Mouse (Mus musculus): ENCODE measurements around the gene Gtf2e1.

Gtf2e1 gene

DNA sequence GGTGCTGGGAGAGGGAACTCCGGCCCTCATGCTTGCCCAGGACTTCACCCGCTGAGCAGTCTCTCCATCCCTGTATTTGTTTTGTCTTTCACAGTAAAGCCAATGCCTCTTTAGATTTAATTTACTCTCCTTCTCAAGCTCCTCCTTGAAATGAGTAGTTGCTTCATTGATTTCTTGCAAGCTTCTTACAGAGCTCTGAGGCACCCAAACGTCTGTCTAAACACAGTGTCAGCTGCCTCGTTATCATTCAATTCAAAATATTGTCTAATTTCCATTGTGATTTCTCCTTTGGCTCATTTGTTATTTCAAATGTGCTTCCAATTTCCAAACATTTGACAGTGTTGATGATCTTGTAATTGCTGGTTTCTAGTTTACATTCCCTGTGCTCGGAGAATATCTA lies 6.7 kb upstream of the Gtf2e1 start:
- no peak for DNase-seq (ENCODE audit: low spot score)

DNA sequence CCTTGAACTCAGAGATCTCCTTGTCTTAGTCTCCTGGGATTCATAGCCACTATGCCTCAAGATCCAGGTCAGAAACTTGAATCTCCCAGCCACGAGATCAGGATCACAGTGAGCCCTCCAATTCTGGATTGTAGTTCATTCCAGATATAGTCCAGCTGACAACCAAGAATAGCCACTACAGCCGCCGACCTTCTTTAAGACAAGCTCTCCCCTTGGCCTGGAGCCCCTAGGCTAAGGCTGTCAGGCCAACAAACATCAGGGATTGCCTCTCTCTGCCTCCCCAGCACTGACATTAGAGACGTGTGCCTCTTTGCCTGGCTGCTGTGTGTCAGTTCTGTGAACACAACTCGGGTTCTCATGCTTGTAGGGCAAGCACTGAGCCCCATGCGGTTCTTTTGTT lies 1.2 kb upstream of the Gtf2e1 start:
- no peak for DNase-seq (ENCODE audit: low spot score)

DNA sequence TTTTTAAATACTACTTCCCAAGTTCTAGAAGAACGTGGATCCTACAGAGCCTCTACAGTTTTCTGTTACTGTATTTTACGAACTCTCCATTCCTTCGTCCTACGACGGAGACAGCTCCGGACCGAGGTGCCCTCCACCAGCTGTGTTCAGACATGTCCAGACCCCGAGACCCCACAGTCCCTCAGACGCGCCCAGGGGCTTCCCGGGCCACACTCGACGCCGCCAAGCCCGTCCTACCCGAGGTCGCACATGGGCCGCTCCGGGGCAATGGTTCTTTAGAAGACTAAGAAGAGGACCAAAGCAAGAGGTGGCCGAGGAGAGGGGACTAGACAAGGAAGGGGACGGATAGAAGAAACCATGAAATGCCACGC lies 364 bp downstream of the Gtf2e1 start:
- DNase-seq (ENCODE audit: low spot score) = no peak

DNA sequence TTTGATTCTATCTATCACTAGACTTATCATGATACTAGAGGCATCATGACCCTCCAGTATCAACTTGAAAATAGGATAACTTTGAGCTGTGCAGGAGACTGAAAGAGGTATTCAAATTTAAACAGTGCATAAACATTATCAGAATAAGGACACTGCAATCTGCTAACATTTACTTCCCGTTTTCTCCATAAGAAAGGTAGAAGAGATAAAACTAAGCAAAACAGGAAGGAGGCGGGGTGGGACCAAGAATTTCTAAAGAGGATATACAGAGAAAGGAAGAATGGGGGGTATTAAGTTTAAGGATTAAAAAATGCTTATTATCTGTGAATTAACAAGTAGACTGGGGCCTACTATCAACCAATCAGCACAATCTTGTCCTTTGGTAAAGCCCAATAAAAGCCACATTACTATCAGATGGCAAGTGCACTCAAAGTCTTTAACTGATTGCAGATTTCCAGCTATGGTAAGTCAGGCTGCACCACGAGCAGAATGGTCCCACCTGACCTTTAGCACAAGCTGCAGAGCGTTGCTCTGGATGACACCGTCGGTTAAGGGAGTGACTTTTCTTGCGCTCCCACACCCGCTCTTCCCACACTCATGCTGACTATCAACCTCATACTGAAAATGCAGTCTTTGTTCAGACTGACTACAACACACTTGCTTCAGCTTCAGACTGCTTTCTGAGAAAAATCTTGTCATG lies 6.1 kb downstream of the Gtf2e1 start:
- no peak for DNase-seq (ENCODE audit: low spot score)

DNA sequence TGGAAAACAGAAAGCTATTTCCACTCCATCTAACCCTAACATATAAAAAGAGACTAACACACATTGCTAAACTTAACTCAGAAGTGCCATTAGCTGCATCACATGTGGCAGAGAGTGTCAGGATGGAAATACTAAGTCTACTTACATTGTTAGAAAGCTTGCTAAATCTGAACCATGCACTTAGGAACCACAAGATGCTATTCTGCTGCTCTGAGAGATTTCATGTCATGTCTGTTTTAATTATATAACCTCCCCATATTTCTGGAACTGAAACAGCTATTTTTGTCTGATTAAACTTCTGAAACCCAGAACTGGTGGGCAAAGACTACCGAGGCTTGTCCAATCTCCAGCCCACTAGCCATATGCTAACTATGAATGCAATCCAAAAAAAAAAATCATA lies 7.5 kb downstream of the Gtf2e1 start:
- no peak for DNase-seq (ENCODE audit: low spot score)

DNA sequence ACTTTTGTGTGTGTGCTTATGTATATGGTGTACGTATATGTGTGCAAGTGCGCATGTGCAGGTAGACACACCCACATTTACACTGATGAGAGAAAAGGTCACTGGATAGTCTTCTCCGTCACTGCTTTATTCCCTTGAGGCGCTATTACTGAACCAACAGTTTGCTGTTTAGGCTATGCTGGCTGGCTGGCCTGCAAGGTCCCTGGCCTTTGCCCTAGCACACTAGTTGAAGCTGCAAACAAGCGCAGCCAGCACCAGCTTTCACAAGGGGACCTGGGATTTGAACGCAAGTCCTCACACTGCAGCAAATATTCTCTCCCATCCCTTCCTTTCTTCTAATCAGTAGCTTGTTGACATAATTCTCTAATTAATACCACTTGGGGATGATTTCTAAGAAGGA lies 9.4 kb downstream of the Gtf2e1 start:
- DNase-seq (ENCODE audit: low spot score) = no peak

DNA sequence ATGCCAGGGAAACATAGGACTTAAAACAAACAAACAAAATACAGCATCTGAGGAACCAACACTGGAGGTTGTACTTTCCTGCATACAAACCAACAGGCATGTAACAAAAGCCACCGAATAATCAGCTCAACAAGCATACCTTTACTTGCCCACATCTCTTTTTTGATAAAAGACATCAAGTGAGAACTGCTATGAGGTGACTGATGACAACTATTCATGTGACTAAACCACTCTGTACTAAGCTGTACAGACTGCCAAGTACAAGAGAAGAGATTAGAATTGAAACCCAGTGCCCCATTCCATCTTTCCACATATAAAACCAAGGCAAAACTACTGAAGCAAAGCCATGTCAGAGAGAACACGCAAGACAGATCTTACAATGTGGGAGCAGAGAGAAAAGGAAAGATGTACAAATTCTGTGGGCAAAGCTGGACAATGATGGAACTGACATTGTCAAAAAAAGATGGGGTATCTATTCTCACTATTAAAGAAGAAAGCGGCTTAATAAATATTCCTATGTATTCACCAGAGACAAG lies 12.8 kb downstream of the Gtf2e1 start:
- DNase-seq (ENCODE audit: low spot score) = no peak

DNA sequence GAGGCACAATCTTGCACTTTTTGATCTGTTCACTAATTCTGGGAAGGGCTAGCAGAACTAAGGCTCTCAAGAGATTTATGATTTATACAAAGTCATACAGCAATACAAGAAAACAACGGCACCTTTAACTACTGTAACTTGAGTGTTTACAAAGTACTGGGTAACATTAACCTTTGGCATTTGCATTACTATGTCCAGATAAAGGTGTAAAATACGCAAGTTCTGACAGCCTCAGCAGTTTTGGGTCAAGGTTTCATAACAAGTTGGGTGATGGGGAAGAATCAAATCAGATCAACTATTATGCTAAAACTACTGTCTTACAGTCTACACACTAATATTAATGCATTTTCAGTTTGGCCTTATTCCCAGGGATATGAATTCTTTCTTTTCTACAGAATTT lies 14.5 kb downstream of the Gtf2e1 start:
- DNase-seq (ENCODE audit: low spot score) = no peak

DNA sequence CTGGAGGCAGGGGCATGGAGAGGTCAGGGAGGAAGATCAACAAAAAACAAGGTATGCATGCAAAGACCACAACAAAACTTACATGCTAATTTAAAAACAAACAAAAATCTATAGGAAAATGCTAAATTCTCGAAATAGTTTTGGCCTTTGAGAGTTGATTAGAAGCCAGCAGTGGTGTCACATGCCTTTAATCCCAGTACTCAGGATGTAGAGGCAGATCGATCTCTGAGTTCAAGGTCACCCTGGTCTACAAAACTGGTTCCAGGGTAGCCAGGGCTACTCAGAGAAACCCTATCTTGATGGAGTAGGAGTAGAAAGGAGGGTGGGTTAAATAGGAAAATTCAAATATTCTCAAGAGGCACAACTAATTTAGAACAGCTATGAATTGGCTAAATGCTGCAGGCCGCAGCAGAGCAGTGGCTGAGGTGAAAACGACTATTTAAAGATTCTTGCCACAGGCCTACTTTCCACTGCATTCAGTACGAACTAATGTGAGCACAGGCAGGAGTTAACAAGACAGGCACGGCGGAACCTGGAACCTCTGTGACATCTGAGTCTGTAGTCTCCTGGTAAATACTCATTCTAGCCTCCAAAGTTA lies 17.4 kb downstream of the Gtf2e1 start:
- DNase-seq (ENCODE audit: low spot score) = no peak

DNA sequence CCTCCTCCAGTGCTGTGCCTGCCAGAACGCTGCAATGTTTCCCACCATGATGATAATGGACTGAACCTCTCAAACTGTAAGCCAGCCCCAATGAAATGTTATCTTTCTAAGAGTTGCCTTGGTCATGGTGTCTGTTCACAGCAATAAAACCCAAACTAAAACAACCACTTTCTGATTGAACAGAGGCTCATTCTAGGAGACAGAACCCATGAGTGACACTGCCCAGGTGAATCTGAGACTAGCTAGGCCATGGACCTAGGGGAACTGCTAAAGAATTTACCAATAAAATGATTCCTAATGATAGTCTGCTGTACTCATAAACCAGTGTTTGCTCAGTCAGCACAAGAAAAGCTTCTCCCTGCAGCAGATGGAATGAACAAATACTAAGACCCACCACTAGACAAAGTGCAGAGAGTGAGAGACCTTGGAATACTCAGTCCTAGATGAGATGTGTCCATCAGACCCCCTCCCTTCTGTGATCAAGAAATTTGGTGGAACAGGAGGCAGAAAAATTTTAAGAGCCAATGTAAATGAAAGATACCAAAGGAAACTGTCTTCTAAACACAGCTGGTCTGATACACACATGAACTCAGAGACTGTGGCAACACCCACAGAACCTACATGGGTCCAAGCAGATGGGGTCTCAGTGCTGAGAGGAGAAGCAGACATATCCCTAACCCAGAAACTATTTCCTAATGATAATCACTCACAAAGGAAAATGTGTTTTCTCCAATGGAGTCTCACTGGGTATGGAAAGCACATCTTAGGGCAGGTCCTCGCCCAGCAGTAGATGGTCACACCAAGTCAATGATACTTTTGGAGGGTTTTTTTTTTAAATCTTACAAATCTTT lies 19.2 kb downstream of the Gtf2e1 start:
- DNase-seq (ENCODE audit: low spot score) = no peak

DNA sequence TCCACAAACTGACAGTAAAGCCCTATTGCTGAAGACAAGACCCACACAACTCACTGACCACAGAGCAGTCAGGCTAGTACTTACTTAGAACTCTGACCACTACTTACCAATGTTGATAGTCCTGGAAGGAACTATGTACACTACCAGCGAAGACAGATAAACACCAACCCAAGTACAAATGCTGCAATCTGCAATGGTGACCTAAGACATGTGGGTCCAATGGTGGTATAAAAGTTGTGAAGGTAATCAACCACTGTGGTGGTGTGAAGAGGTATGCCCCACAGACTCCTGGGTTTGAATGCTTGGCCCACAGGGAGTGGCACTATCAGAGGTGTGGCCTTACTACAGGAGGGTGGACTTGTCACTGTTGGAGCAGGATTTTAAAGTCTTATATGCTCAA lies 19.9 kb downstream of the Gtf2e1 start:
- no peak for DNase-seq (ENCODE audit: low spot score)

DNA sequence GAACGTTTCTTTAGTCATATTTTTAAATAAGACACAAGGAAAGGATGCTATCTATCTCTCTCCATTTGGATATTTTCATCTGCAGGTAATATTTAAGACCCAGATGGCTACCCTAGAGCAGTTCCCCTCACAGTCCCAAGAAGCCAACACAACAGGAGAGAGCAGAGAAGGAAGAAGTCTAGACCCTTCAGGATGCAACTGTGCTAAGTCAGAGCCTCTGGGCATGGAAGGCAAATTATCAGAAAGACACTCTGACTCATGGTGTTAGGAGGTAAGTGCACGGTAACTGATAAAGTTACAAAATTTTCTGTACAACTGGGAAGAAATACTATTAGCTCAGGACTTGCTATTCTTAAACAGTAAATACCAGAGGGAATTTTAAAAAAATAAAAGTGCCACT lies 20.9 kb downstream of the Gtf2e1 start:
- no peak for DNase-seq (ENCODE audit: low spot score)

DNA sequence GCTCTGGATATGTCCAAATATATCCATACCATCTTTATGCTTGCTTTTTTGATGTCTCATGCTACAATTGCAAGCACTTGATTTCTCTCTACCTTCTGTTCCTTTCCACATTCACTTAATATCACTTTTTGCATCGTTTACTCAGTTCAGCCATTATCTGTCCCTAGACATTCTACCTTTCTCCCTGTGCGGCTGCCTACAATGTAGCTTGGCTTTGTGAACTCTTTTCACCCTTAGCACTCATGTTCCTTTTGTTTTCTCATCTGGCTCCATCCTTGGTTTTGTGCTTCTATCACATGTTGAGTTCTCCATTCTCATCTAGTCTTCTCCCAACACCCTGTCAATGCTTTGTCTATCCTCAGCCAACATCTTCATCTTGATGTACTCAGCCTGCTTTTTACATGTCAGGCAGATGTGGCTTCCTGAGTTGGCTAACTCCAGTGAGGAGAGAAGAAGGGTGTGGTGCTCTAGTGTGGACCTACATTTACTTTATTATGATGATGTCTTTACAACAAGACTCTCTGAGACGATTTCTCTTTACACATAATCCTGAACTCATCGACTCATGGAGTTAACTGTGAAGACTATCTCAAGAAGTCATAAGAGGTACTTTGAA lies 21.9 kb downstream of the Gtf2e1 start:
- no peak for DNase-seq (ENCODE audit: low spot score)

DNA sequence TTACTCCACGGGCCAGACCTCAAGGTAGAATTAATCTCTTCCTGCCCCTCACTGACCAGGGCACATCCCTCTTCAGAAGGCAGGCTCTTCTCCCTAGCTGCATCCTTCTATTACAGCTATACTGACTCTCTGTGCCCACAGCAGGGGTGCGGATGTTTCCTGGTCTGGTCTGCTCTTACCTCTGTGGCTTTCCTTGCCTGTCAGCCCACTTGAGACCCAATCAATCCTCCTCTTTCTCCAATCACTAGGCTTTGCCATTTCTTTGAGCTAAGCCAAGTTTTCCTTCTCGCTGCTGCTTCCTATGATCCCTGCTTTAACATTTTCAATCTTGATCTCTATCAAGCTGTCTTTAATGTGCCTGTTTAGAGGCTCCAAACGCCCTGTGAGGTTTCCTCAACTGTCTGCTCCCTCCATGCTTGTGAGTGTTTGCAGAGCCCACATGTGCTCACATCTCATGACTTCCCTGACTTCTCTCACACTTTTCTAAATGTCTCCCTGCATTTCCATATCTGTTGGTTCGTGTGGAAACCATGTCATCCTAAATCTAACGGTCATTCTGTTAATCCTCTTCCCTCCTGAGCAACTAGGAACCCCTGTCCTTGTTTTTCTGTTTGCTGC lies 23.1 kb downstream of the Gtf2e1 start:
- no peak for DNase-seq (ENCODE audit: low spot score)

DNA sequence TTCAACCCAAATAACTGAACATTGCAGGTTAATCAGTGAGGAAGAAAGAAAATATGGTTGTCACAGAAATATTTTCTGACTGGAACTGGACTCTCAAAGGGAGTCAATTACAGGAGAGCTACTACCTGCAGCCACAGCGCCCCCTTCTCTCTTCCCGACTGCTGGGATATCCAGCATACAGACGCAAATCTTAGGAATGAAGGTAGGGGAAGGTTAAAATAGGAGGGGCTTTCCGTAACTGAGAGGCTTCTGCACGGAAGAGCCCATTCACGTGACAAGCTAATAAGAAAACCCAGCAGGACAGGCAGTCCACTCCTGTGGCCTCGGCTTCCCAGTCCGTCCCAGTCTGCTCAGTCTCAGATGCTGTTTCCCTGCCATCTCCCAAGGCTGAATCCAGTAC lies 24.9 kb downstream of the Gtf2e1 start:
- no peak for DNase-seq (ENCODE audit: low spot score)

DNA sequence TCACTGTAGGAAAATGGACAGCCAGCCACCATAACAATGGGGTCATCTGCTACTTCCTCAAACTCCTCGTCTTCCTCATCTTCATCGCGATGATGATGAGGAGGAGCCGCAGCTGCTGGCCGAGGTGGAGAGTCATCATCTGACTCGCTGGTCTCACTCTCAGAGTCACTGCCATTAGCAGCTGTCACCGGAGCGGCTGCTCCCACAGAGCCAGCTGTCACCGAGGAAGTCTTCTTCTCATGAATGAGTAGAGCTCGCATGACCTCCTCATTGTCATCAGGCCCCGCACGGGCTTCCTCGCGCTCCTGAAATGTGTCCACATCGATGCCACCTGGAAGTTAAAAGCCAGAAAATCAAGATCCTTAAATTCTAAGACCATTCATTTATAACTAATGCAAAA lies 28.1 kb downstream of the Gtf2e1 start:
- DNase-seq (ENCODE audit: low spot score) = no peak

DNA sequence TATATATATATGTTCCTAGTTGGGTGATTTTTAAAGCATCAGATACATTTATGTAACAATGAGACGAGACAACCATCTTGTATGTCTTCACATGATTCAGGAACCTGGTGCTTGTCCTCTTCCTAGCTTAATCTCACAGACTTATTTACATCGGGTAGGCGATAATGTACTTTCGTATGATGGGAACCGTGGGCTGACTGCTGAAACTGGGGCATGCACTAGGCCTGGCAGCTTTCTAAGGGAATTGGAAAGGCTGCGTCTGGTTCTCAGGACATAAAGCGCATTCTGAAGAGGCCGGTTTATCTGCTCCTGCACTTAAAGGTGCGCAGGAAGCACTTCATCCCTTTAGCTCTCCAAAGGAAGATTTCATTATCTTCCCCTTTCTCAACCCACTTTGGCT lies 32.8 kb downstream of the Gtf2e1 start:
- DNase-seq (ENCODE audit: low spot score) = no peak

DNA sequence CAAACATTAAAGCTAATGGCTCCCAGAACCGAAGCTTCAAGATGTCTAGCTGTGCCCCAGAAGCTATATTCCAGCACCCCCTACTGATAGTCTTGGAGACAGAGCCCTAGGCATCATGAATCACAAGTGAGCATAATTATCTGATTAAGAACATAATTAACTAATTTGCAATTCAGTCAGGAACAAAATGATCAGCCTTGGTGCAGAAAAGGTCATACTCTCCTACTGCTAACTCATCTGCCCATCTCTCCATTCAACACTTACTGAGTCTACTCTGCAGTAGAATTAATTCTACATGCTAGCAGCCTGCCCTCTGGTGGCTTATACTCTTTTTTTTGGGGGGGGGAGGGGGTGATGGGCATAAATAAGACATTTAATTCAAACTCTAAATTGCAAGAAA lies 35.1 kb downstream of the Gtf2e1 start:
- no peak for DNase-seq (ENCODE audit: low spot score)

DNA sequence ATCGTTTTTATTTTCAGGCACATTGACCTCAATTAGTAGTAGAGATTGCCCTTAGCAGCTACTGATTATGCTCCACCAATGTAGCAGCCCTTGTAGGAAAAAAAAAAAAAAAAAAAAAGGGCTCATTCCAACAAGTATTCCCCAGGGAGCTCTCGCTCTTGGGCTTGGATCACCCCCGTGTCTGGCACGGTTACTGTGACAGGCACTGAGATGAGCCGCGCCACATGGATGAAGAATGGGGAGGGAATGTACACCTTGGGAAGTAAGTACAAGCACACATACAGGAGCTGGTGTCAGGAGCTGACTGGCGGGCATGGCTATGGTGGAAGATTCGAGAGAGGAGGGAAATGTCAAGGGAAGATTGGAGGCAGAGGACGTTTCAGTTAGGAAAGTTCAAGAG lies 41.0 kb downstream of the Gtf2e1 start:
- no peak for DNase-seq (ENCODE audit: low spot score)

DNA sequence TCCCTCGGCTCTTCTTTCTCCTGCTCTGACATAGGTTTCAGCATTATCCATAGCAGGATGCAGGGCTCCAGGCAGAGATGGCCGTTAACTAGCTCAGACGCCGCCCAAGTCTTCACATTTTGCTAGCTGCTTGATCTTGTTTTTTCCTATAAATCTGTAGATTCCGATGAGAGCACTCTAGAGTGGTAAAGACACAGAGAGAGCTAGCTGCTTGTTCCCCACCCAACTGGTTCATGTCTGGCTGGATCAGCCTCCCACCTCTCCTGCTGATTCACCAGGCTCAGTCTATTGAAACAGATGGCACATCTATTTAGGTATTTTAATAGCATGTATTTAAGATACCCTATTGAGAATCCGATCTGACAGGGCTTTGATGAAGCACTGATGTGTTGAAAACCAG lies 44.6 kb downstream of the Gtf2e1 start:
- no peak for DNase-seq (ENCODE audit: low spot score)

DNA sequence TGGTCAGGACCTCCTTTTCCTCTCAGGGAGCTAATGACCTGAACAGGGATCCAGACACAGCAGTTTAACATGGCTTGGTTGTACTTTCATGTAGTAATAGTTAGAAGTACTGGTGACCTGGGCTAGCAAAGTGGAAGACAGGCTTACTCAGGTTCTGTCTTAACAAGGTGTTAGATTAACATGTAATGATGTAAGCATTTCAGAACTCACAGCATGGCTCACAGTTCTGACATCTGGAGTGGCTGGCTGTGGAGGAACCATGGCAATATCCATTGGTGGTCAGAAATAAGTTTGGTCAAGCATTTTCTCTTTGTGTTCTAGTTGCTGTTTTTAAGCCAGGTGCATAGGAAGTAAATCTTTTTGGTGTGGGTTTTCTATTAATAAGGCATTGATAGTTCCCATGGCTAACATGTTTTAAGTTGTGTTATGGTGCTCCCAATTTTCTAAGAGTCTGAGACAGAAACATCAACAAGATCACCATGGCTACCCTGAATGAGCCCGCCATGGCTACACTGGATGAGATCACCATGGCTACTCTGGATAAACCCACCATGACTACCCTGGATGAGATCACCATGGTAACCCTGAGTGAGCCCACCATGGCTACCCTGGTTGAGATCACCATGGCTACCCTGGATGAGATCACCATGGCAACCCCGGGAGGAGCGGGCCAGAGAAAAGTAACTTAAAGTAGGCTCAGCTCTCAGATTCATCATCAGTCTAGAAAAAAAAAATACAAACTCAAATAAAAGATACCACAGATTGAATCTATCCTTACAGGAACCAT lies 52.6 kb downstream of the Gtf2e1 start:
- no peak for DNase-seq (ENCODE audit: low spot score)
